Mouse (Mus musculus): Measurements from ENCODE around the gene D6Wsu163e. TPM values are rescaled to one million over a fixed set of nuclear protein-coding genes. Genes with fewer than 3 reads are reported as not detected.
A peak's percentile ranks its signal among the peaks of the same experiment; 100 is the strongest.

Gene D6Wsu163e
- 24.7 and 25.1 TPM in 2 replicates for total RNA-seq (2021)
- long read RNA-seq, transcript D6Wsu163e-201 (14 exons, 2,501 nt) = major isoform, 19 of 24 reads
- long read RNA-seq, partial matches to known transcripts = 3 of 24 reads
- long read RNA-seq, other reads (novel, unspliced or antisense) = 2 of 24 reads

GRCm38 (mm10) chr6:126939487-126940171 lies at the start of gene D6Wsu163e, which contains the start of gene Rad51ap1:
TSS of gene D6Wsu163e (plus strand) at chr6:126939962.
TSS of gene Rad51ap1 (minus strand) at chr6:126939587.
- DNase-seq = peak; percentile 95

GRCm38 (mm10) chr6:126907378-126907777 lies 32.4 kb upstream of the D6Wsu163e start:
- no peak for DNase-seq

GRCm38 (mm10) chr6:126907876-126908275 lies 31.9 kb upstream of the D6Wsu163e start:
- no peak for DNase-seq

- DNase-seq = no peak
Measured at GRCm38 (mm10) chr6:126910727-126911126, 29.0 kb upstream of the D6Wsu163e start.

- no peak for DNase-seq
Measured at GRCm38 (mm10) chr6:126914928-126915327, 24.8 kb upstream of the D6Wsu163e start.

- DNase-seq = peak; percentile 5
Measured at GRCm38 (mm10) chr6:126921111-126921881, 18.5 kb upstream of the D6Wsu163e start, which contains the start of gene Dyrk4. TSS of gene Dyrk4 (minus strand) at chr6:126921839.

- no peak for DNase-seq
Measured at GRCm38 (mm10) chr6:126932896-126933295, 6.9 kb upstream of the D6Wsu163e start.

GRCm38 (mm10) chr6:126938047-126938446 lies 1.7 kb upstream of the D6Wsu163e start:
- DNase-seq = no peak

- no peak for DNase-seq
Measured at GRCm38 (mm10) chr6:126938853-126939486, 792 bp upstream of the D6Wsu163e start.

- DNase-seq = no peak
Measured at GRCm38 (mm10) chr6:126940451-126940850, 689 bp downstream of the D6Wsu163e start.

GRCm38 (mm10) chr6:126948336-126948735 lies 8.6 kb downstream of the D6Wsu163e start:
- no peak for DNase-seq

- DNase-seq = peak; percentile 79
Measured at GRCm38 (mm10) chr6:126955734-126956133, 16.0 kb downstream of the D6Wsu163e start.

- no peak for DNase-seq
Measured at GRCm38 (mm10) chr6:126961371-126962018, 21.7 kb downstream of the D6Wsu163e start.

GRCm38 (mm10) chr6:126962709-126963108 lies 22.9 kb downstream of the D6Wsu163e start:
- DNase-seq = no peak

GRCm38 (mm10) chr6:126963426-126963825 lies 23.7 kb downstream of the D6Wsu163e start:
- DNase-seq = no peak

GRCm38 (mm10) chr6:126966241-126967026 lies 26.7 kb downstream of the D6Wsu163e start:
- DNase-seq = no peak

GRCm38 (mm10) chr6:126981539-126982234 lies 41.9 kb downstream of the D6Wsu163e start:
- no peak for DNase-seq

GRCm38 (mm10) chr6:126993676-126994075 lies 53.9 kb downstream of the D6Wsu163e start:
- no peak for DNase-seq

GRCm38 (mm10) chr6:126995494-126995893 lies 55.7 kb downstream of the D6Wsu163e start:
- no peak for DNase-seq

- DNase-seq = no peak
Measured at GRCm38 (mm10) chr6:126996399-126996798, 56.6 kb downstream of the D6Wsu163e start.

GRCm38 (mm10) chr6:127005646-127006045 lies 65.9 kb downstream of the D6Wsu163e start:
- no peak for DNase-seq
